Mouse (Mus musculus) midbrain, embryonic 12.5 days (tissue): ENCODE data around the gene Gpr176. TPM values are rescaled to one million over a fixed set of nuclear protein-coding genes. Genes with fewer than 3 reads are reported as not detected.

Experiments
- ATAC-seq: fragments of 200-750 bp; cut with Nextera tagmentation; 2 replicates; pipeline ENCODE4 v1.8.0; 2017; ENCODE audit warnings: low read depth, moderate TSS enrichment, moderate library complexity; ENCODE audit not compliant: low FRiP score
- H3K27ac ChIP-seq: fragments of 300-500 bp; sonication (generic); replicated peaks from 2 replicates; pipeline ENCODE4 v1.5.1; 2016; ENCODE audit warnings: mild to moderate bottlenecking
- H3K27me3 ChIP-seq: fragments of 300-500 bp; sonication (generic); 2 replicates; pipeline ENCODE4 v1.6.1; 2016; ENCODE audit warnings: mild to moderate bottlenecking
- H3K36me3 ChIP-seq: fragments of 300-500 bp; sonication (generic); 2 replicates; pipeline ENCODE4 v1.6.1; 2016
- H3K4me1 ChIP-seq: fragments of 300-500 bp; sonication (generic); 2 replicates; pipeline ENCODE4 v1.6.1; 2016
- H3K4me2 ChIP-seq: fragments of 300-500 bp; sonication (generic); replicated peaks from 2 replicates; pipeline ENCODE4 v1.6.1; 2016; ENCODE audit warnings: mild to moderate bottlenecking, moderate library complexity
- H3K4me3 ChIP-seq: fragments of 300-500 bp; sonication (generic); 2 replicates; pipeline ENCODE4 v1.5.1; 2016; ENCODE audit warnings: mild to moderate bottlenecking
- H3K9ac ChIP-seq: fragments of 300-500 bp; sonication (generic); replicated peaks from 2 replicates; pipeline ENCODE4 v1.6.1; 2016; ENCODE audit warnings: mild to moderate bottlenecking, moderate library complexity
- H3K9me3 ChIP-seq: fragments of 300-500 bp; sonication (generic); 2 replicates; pipeline ENCODE4 v1.6.1; 2016; ENCODE audit warnings: mild to moderate bottlenecking
- WGBS: fragments of 180-500 bp; shearing (Covaris S2); methylation state at CpG from one replicate; pipeline ENCODE4 v1.1.7; 2016; 5-methylcytosine and 5-hydroxymethylcytosine counted together
- polyA plus RNA-seq: library from polyadenylated mRNA; unstranded; fragments of >200 nt; fragmentation: Nextera tagmentation; extraction: Ambion mirVana; gene quantifications from 2 replicates; pipeline ENCODE4 v1.2.1, GENCODE M21; 2016

The Gpr176 gene
- polyA plus RNA-seq, 1 experiment from 2014 or later: 0.89 TPM

DNA sequence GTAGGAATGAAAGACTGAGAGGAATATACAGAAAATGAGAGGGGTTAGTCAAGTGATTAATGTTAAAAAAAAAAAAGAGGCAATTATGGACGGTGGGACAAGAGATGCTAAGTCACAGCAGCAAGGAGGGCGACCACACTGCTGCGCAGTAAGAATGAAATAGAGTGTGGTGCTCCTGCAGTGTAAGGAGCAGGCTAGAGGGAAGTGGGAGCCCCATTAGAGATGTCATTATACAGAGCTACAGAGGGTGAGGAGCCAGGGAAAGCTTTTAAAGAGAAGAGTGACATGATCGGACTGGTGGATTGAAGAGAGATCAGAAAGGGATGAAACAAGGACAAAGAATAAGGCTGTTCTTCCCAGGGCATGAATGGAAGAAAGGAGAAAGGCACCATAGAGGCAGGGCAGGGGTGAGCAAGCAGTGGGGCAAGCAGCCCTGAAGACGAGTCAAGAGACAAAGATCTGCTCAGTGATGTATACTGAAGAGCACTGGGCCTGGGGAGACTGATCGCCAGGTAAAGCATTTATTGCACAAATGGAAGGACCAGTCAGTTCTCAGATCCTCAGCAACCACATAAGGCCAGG, 18.0 kb downstream of the Gpr176 start:
- no peak overlapping the region for H3K27ac ChIP-seq
- H3K4me3 ChIP-seq: no peak overlapping the region
- H3K9me3 ChIP-seq: no peaks in the 10 kb centered on the region
- no peak for ATAC-seq
- WGBS: 55% methylated on average over 6 of the region's 6 CpGs
- peaks cover 4% of the 10 kb centered on the region for H3K27me3 ChIP-seq
- peaks cover 15% of the 10 kb centered on the region for H3K4me1 ChIP-seq
- no peaks in the 10 kb centered on the region for H3K36me3 ChIP-seq
- H3K9ac ChIP-seq: no peak overlapping the region
- H3K4me2 ChIP-seq: no peak overlapping the region

- Histone ChIP-seq H3K9ac (no peak overlapping the region), H3K36me3 (no peaks in the 10 kb centered on the region), H3K4me1 (peaks cover 15% of the 10 kb centered on the region), H3K27me3 (peaks cover 4% of the 10 kb centered on the region), H3K9me3 (no peaks in the 10 kb centered on the region), H3K27ac (no peak overlapping the region), H3K4me2 (no peak overlapping the region), H3K4me3 (no peak overlapping the region)
- WGBS: 48% methylated on average over 4 of the region's 4 CpGs
- ATAC-seq: no peak
These were observed 19.3 kb downstream of the Gpr176 start for GRCm38 (mm10) chr2:118353916-118354403.

DNA sequence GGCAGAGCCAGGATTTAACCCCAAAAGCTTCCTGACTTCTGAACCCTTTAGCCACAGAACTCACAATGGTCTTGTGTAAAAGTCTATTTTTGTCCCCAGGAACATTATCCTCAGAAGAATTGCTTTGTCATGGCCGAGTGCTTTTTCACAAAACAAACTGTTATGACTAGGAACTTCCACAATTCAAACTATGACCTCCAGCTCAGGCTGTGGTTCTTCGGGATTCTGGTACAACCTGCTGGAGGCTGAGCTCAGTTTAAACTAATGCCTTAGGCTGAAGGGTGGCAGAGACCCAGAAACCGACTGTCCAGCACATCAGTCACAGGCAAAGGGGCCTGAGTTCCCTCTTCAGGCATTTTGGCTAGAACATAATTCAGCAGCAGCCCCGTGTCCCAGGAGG, 19.7 kb downstream of the Gpr176 start:
- no peak for ATAC-seq
- H3K4me2 ChIP-seq: no peak overlapping the region
- 36% methylated on average over 4 of the region's 4 CpGs for WGBS

DNA sequence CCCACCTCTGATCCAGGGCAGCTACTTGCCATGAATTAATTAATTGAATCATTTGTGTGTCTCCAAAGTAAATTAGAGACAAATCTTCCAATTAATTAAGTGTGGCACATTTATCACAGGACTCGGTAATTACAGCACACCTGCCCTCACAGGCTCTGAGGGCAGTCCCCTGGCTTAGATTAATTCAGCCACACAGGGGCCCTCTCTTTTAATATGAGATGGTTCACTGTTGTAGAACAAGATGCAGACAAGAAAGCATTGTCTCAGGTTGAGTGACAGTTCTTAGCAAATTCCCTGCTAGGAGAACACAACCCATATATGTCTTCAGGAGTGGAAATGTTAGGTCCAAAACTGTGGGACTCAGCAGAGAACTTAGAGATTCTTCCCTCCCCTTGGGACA, 27.7 kb downstream of the Gpr176 start:
- ATAC-seq: no peak
- Histone ChIP-seq H3K36me3 (no peaks in the 10 kb centered on the region), H3K27ac (no peak overlapping the region), H3K4me2 (no peak overlapping the region), H3K9me3 (no peaks in the 10 kb centered on the region), H3K4me1 (peaks cover 5% of the 10 kb centered on the region; the same call in 1 of the 2 replicates), H3K9ac (no peak overlapping the region), H3K4me3 (no peak overlapping the region), H3K27me3 (no peaks in the 10 kb centered on the region)
- WGBS: 37% methylated on average over 1 of the region's 1 CpGs

More for the DNA sequence above, 19.7 kb downstream of the Gpr176 start:
- H3K4me1 ChIP-seq: peaks cover 15% of the 10 kb centered on the region
- H3K27ac ChIP-seq: no peak overlapping the region
- peaks cover 4% of the 10 kb centered on the region for H3K27me3 ChIP-seq
- no peak overlapping the region for H3K9ac ChIP-seq
- no peaks in the 10 kb centered on the region for H3K9me3 ChIP-seq
- no peaks in the 10 kb centered on the region for H3K36me3 ChIP-seq
- H3K4me3 ChIP-seq: no peak overlapping the region

- no peak overlapping the region for H3K4me2 ChIP-seq
- no peaks in the 10 kb centered on the region for H3K27me3 ChIP-seq
- peaks cover 5% of the 10 kb centered on the region; the same call in 1 of the 2 replicates for H3K4me1 ChIP-seq
- H3K27ac ChIP-seq: no peak overlapping the region
- no peak overlapping the region for H3K4me3 ChIP-seq
- no peak overlapping the region for H3K9ac ChIP-seq
- no peaks in the 10 kb centered on the region for H3K9me3 ChIP-seq
- ATAC-seq: no peak
- WGBS: 79% methylated on average over 3 of the region's 3 CpGs
- no peaks in the 10 kb centered on the region for H3K36me3 ChIP-seq
These were observed 29.3 kb downstream of the Gpr176 start for GRCm38 (mm10) chr2:118343897-118344296.

DNA sequence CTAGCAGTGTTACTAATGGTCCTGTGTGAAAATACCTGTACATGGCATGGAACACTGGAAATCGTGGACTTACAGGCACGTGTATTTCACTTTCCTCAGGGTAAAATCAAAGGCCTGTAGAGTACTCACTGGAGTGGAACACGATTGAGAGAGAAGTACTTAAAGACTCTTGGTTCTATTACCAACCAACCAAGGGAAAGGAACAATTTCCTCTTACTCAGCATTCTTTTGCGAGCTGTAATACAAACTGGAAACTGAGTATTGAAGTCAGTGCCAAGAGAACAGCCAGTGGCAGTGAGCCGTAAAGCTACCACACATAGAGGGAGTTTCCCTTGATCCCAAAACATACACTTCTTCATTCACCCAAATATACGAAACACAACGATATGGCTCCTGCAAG, 31.9 kb downstream of the Gpr176 start:
- no peak overlapping the region for H3K4me2 ChIP-seq
- H3K4me1 ChIP-seq: peaks cover 5% of the 10 kb centered on the region; the same call in 1 of the 2 replicates
- no peak overlapping the region for H3K4me3 ChIP-seq
- no peaks in the 10 kb centered on the region for H3K9me3 ChIP-seq
- no peak overlapping the region for H3K27ac ChIP-seq
- ATAC-seq: no peak
- no peaks in the 10 kb centered on the region for H3K27me3 ChIP-seq
- 87% methylated on average over 7 of the region's 7 CpGs for WGBS
- no peak overlapping the region for H3K9ac ChIP-seq
- H3K36me3 ChIP-seq: no peaks in the 10 kb centered on the region

DNA sequence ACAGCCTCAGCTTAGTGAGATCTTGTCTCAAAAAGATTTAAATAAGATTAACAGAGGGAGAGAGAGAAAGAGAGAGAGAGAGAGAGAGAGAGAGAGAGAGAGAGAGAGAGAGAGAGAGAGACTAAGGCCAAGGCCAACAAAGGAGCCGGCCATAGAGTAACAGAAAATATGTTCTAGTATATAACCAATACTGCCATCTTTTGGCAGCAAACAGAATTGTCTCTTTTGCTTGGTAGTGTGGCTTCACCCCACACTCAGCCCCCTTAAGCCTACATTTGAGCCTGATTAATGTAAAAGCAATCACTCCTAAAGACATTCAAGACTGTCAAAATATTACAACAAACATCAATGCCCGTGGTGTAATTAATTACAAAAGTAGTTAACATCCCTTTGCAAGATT, 37.1 kb downstream of the Gpr176 start:
- Histone ChIP-seq H3K4me3 (no peak overlapping the region), H3K9me3 (no peaks in the 10 kb centered on the region), H3K36me3 (no peaks in the 10 kb centered on the region), H3K9ac (no peak overlapping the region), H3K4me2 (no peak overlapping the region), H3K27me3 (no peaks in the 10 kb centered on the region), H3K4me1 (no peaks in the 10 kb centered on the region), H3K27ac (no peak overlapping the region)
- ATAC-seq: no peak
- WGBS: 71% methylated on average over 2 of the region's 2 CpGs

DNA sequence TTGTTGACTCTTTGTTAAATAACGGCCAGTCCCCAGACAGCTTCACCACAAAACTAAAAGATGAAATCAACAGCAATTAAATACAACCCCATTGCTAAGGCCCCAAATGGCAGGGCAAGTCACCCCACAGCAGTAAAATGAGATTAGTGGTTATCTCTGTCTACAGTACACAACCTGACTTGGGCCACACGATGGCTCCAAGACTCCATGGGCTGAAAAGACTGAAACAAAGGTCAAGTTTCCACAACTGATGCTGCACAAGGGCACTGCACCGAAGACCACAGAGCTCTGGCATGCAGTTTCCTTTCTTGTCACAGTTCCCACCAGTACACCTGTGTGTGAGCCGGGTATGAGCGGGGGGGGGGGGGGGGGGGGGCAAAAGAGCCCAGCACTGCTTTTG, 50.6 kb downstream of the Gpr176 start:
- Histone ChIP-seq H3K4me1 (peaks cover 7% of the 10 kb centered on the region; the same call in 1 of the 2 replicates), H3K9ac (no peak overlapping the region), H3K27ac (no peak overlapping the region), H3K4me3 (no peak overlapping the region), H3K36me3 (no peaks in the 10 kb centered on the region), H3K4me2 (no peak overlapping the region), H3K27me3 (no peaks in the 10 kb centered on the region), H3K9me3 (no peaks in the 10 kb centered on the region)
- no peak for ATAC-seq
- 68% methylated on average over 4 of the region's 5 CpGs for WGBS

DNA sequence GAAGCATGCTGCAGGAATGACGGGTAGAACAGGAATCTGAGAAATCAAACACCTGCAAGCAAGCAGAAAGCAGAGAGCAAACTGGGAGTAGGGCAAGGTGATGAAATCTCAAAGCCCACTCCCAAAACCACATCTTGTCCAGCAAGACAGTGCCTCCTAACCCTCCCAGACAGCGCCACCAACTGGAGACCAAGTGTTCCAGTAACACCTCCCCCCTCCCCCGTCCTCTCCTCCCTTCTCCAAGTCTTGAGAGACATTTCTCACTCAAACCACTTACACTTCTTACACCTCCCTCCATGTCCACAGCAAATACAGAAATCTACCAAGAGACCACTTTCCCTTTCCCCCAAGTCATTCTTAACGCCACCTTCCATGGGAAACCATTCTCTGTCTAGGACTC, 51.4 kb downstream of the Gpr176 start:
- Histone ChIP-seq H3K9ac (no peak overlapping the region), H3K27ac (no peak overlapping the region), H3K4me3 (no peak overlapping the region), H3K4me1 (peaks cover 7% of the 10 kb centered on the region; the same call in 1 of the 2 replicates), H3K9me3 (no peaks in the 10 kb centered on the region), H3K27me3 (no peaks in the 10 kb centered on the region), H3K4me2 (no peak overlapping the region), H3K36me3 (no peaks in the 10 kb centered on the region)
- WGBS: 78% methylated on average over 4 of the region's 4 CpGs
- no peak for ATAC-seq

GRCm38 (mm10) chr2:118321094-118321493, 52.1 kb downstream of the Gpr176 start:
- no peak for ATAC-seq
- Histone ChIP-seq H3K9ac (no peak overlapping the region), H3K27me3 (no peaks in the 10 kb centered on the region), H3K9me3 (no peaks in the 10 kb centered on the region), H3K27ac (no peak overlapping the region), H3K4me3 (no peak overlapping the region), H3K4me2 (no peak overlapping the region), H3K4me1 (peaks cover 7% of the 10 kb centered on the region; the same call in 1 of the 2 replicates), H3K36me3 (no peaks in the 10 kb centered on the region)
- 88% methylated on average over 4 of the region's 4 CpGs for WGBS

DNA sequence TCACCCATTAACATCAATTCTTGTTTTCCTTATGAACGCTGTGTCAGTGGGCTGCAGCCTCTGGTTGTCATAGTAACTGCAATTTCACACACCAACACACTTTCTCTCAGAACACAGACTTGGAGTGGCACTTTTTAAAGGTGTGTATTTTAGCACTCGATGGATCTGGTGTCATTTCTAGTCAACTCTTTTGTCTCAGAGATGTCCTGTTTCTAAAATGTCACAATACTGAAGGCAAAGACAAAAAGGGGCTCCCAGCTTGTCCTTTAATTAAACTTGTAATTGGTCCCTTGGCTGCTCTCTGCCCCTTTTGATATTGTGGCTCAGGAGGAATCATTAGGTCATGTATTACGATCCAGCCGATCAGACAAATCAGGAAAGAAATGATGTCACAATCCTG, 52.7 kb downstream of the Gpr176 start:
- no peak overlapping the region for H3K4me2 ChIP-seq
- H3K27ac ChIP-seq: no peak overlapping the region
- ATAC-seq: no peak

DNA sequence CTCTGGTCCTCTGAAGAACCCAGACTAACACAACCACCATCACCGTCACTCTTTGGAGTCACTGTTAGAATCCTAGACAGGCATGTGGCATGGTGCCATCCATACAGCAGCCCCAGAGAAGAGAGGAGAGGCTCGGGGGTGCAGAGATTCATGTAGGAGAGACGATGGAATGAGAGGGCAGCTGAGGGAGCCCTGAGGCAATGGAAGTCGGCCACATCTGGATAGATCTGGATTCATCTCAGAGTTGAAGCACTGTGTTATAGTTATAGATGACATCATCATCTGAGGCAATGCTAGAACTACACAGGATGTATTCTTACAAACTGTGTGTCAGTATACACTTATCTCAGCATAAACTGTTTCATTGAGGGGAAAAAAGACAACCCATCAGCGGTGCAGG, 54.0 kb downstream of the Gpr176 start:
- no peak for ATAC-seq
- no peaks in the 10 kb centered on the region for H3K27me3 ChIP-seq
- no peak overlapping the region for H3K9ac ChIP-seq
- 84% methylated on average over 5 of the region's 5 CpGs for whole genome bisulfite sequencing
- no peaks in the 10 kb centered on the region for H3K36me3 ChIP-seq
- H3K27ac ChIP-seq: no peak overlapping the region
- H3K4me2 ChIP-seq: no peak overlapping the region
- no peaks in the 10 kb centered on the region for H3K9me3 ChIP-seq
- no peak overlapping the region for H3K4me3 ChIP-seq
- peaks cover 7% of the 10 kb centered on the region; the same call in 1 of the 2 replicates for H3K4me1 ChIP-seq

More for the DNA sequence above, 52.7 kb downstream of the Gpr176 start:
- Histone ChIP-seq H3K27me3 (no peaks in the 10 kb centered on the region), H3K9ac (no peak overlapping the region), H3K4me3 (no peak overlapping the region), H3K4me1 (peaks cover 7% of the 10 kb centered on the region; the same call in 1 of the 2 replicates), H3K36me3 (no peaks in the 10 kb centered on the region), H3K9me3 (no peaks in the 10 kb centered on the region)
- 62% methylated on average over 4 of the region's 4 CpGs for WGBS

GRCm38 (mm10) chr2:118316939-118317338, 56.3 kb downstream of the Gpr176 start:
- H3K36me3 ChIP-seq: no peaks in the 10 kb centered on the region
- H3K4me1 ChIP-seq: peaks cover 7% of the 10 kb centered on the region; the same call in 1 of the 2 replicates
- H3K27me3 ChIP-seq: no peaks in the 10 kb centered on the region
- H3K4me3 ChIP-seq: no peak overlapping the region
- WGBS: 65% methylated on average over 2 of the region's 2 CpGs
- no peak overlapping the region for H3K27ac ChIP-seq
- H3K4me2 ChIP-seq: no peak overlapping the region
- H3K9me3 ChIP-seq: no peaks in the 10 kb centered on the region
- no peak overlapping the region for H3K9ac ChIP-seq
- no peak for ATAC-seq
